Mouse (Mus musculus) MEL (cell line): ENCODE measurements around the gene Camkv. TPM values are rescaled to one million over a fixed set of nuclear protein-coding genes. Genes with fewer than 3 reads are reported as not detected.

Experiments
- DNase-seq: peaks from one replicate; pipeline ENCODE4 v3.0.0; 2011; ENCODE audit warnings: low read depth, low spot score
- H3K27ac ChIP-seq: 2 replicates; pipeline ENCODE4 v1.5.1; 2012; ENCODE audit warnings: low read depth, mild to moderate bottlenecking, control low read depth, low read length, moderate library complexity; ENCODE audit not compliant: control insufficient read depth
- H3K27me3 ChIP-seq, 2 experiments: fragments of 150-350 bp in 1 of 2; sonication (generic) in 1 of 2; 2 replicates each; pipeline ENCODE4 v1.6.1; 2012; ENCODE audit warnings: low read length in 2 of 2, mild to moderate bottlenecking in 2 of 2, improper control_type of control experiment in 1 of 2, moderate library complexity in 1 of 2; ENCODE audit not compliant: insufficient read depth in 2 of 2, control insufficient read depth in 1 of 2
- H3K36me3 ChIP-seq, 2 experiments: 2 replicates each; pipeline ENCODE4 v1.6.1; 2012 to 2014; ENCODE audit warnings: low read length in 2 of 2, improper control_type of control experiment in 1 of 2, inconsistent platforms in 1 of 2, mild to moderate bottlenecking in 1 of 2; ENCODE audit not compliant: insufficient read depth in 2 of 2, control insufficient read depth in 1 of 2
- H3K4me1 ChIP-seq, 2 experiments: fragments of 150-350 bp in 1 of 2; sonication (generic) in 1 of 2; 2 replicates each; pipeline ENCODE4 v1.6.1; 2012; ENCODE audit warnings: low read length in 2 of 2, improper control_type of control experiment in 1 of 2, mild to moderate bottlenecking in 1 of 2; ENCODE audit not compliant: insufficient read depth in 2 of 2, control insufficient read depth in 1 of 2
- H3K4me3 ChIP-seq, 2 experiments: fragments of 150-350 bp in 1 of 2; sonication (generic) in 1 of 2; 2 replicates each; pipeline ENCODE4 v1.5.1; 2012; ENCODE audit warnings: low read depth in 2 of 2, low read length in 2 of 2, mild to moderate bottlenecking in 2 of 2, moderate library complexity in 2 of 2, control low read depth in 1 of 2, improper control_type of control experiment in 1 of 2; ENCODE audit not compliant: control insufficient read depth in 1 of 2, insufficient read depth in 1 of 2
- H3K79me2 ChIP-seq: 2 replicates; pipeline ENCODE4 v1.6.1; 2012; ENCODE audit warnings: mild to moderate bottlenecking, low read length, moderate library complexity; ENCODE audit not compliant: control insufficient read depth, poor library complexity, insufficient read depth
- H3K9ac ChIP-seq: 2 replicates; pipeline ENCODE4 v1.6.1; 2012; ENCODE audit warnings: low read depth, mild to moderate bottlenecking, control low read depth, low read length, moderate library complexity; ENCODE audit not compliant: control insufficient read depth, poor library complexity, severe bottlenecking
- H3K9me3 ChIP-seq: fragments of 150-350 bp; sonication (generic); replicated peaks from 2 replicates; pipeline ENCODE4 v1.6.1; 2012; ENCODE audit warnings: mild to moderate bottlenecking, low read length, improper control_type of control experiment, moderate library complexity; ENCODE audit not compliant: insufficient read depth
- BHLHE40 ChIP-seq: IDR thresholded peaks from 2 replicates; pipeline ENCODE4 v1.6.1; 2012; ENCODE audit warnings: low read depth, mild to moderate bottlenecking, inconsistent platforms, low read length, improper control_type of control experiment, borderline replicate concordance
- CHD1 ChIP-seq: IDR thresholded peaks from 2 replicates; pipeline ENCODE4 v1.6.1; 2012; ENCODE audit warnings: low read depth, mild to moderate bottlenecking, inconsistent platforms, low read length, improper control_type of control experiment
- ELF1 ChIP-seq: IDR thresholded peaks from 2 replicates; pipeline ENCODE4 v1.6.1; 2014; ENCODE audit warnings: low read depth, mild to moderate bottlenecking, inconsistent platforms, low read length, improper control_type of control experiment, moderate library complexity
- ETS1 ChIP-seq: IDR thresholded peaks from 2 replicates; pipeline ENCODE4 v1.6.1; 2012; ENCODE audit warnings: low read depth, mild to moderate bottlenecking, inconsistent platforms, low read length, improper control_type of control experiment, moderate library complexity
- HCFC1 ChIP-seq: IDR thresholded peaks from 2 replicates; pipeline ENCODE4 v1.6.1; 2012; ENCODE audit warnings: low read depth, mild to moderate bottlenecking, inconsistent platforms, low read length, improper control_type of control experiment, moderate library complexity
- JUND ChIP-seq: IDR thresholded peaks from 2 replicates; pipeline ENCODE4 v1.6.1; 2011; ENCODE audit warnings: low read depth, mild to moderate bottlenecking, improper control_type of control experiment, low read length
- KAT2A ChIP-seq: conservative IDR thresholded peaks from 2 replicates; pipeline ENCODE4 v1.6.1; 2012; ENCODE audit warnings: low read depth, low read length, improper control_type of control experiment, inconsistent platforms
- MAFK ChIP-seq: IDR thresholded peaks from 2 replicates; pipeline ENCODE4 v1.6.1; 2011; ENCODE audit warnings: low read depth, mild to moderate bottlenecking, low read length, improper control_type of control experiment, borderline replicate concordance
- MAX ChIP-seq: IDR thresholded peaks from 2 replicates; pipeline ENCODE4 v1.6.1; 2011; ENCODE audit warnings: low read length, improper control_type of control experiment
- MAZ ChIP-seq: IDR thresholded peaks from 2 replicates; pipeline ENCODE4 v1.6.1; 2012; ENCODE audit warnings: low read depth, mild to moderate bottlenecking, inconsistent platforms, low read length, improper control_type of control experiment
- MEF2A ChIP-seq: IDR thresholded peaks from 2 replicates; pipeline ENCODE4 v1.6.1; 2014; ENCODE audit warnings: low read depth, mild to moderate bottlenecking, inconsistent platforms, low read length, improper control_type of control experiment; ENCODE audit not compliant: poor library complexity, insufficient replicate concordance, severe bottlenecking; ENCODE audit errors: extremely low read depth
- MXI1 ChIP-seq: IDR thresholded peaks from 2 replicates; pipeline ENCODE4 v1.6.1; 2011; ENCODE audit warnings: mild to moderate bottlenecking, low read depth, low read length, improper control_type of control experiment
- MYC ChIP-seq: IDR thresholded peaks from 2 replicates; pipeline ENCODE4 v1.6.1; 2011; ENCODE audit warnings: low read depth, mild to moderate bottlenecking, low read length, improper control_type of control experiment, moderate library complexity
- NRF1 ChIP-seq: IDR thresholded peaks from 2 replicates; pipeline ENCODE4 v1.6.1; 2014; ENCODE audit warnings: low read depth, mild to moderate bottlenecking, inconsistent platforms, low read length, improper control_type of control experiment, moderate library complexity; ENCODE audit not compliant: poor library complexity, insufficient read depth, severe bottlenecking
- POLR2A ChIP-seq, 2 experiments: IDR thresholded peaks; 2 replicates each; pipeline ENCODE4 v1.6.1; 2011 to 2012; ENCODE audit warnings: low read length in 2 of 2, mild to moderate bottlenecking in 2 of 2, control low read depth in 1 of 2, improper control_type of control experiment in 1 of 2, low read depth in 1 of 2, moderate library complexity in 1 of 2; ENCODE audit not compliant: control insufficient read depth in 1 of 2, insufficient read depth in 1 of 2, poor library complexity in 1 of 2
- POLR2AphosphoS5 ChIP-seq: IDR thresholded peaks from 2 replicates; pipeline ENCODE4 v1.6.1; 2012; ENCODE audit warnings: low read depth, borderline replicate concordance, mild to moderate bottlenecking, inconsistent platforms, low read length, moderate library complexity, mixed read lengths
- RAD21 ChIP-seq: IDR thresholded peaks from 2 replicates; pipeline ENCODE4 v1.6.1; 2011; ENCODE audit warnings: mild to moderate bottlenecking, low read depth, low read length, improper control_type of control experiment
- SIN3A ChIP-seq: IDR thresholded peaks from 2 replicates; pipeline ENCODE4 v1.6.1; 2012; ENCODE audit warnings: low read length, improper control_type of control experiment, inconsistent platforms
- TAL1 ChIP-seq: IDR thresholded peaks from 2 replicates; pipeline ENCODE4 v1.6.1; 2012; ENCODE audit warnings: mild to moderate bottlenecking, inconsistent platforms, low read length, moderate library complexity, mixed read lengths
- TBP ChIP-seq: IDR thresholded peaks from 2 replicates; pipeline ENCODE4 v1.8.0; 2011; ENCODE audit warnings: low read depth, low read length, improper control_type of control experiment
- ZKSCAN1 ChIP-seq: IDR thresholded peaks from 2 replicates; pipeline ENCODE4 v1.6.1; 2012; ENCODE audit warnings: low read depth, mild to moderate bottlenecking, inconsistent platforms, low read length, improper control_type of control experiment, moderate library complexity
- polyA plus RNA-seq, 2 experiments: library from polyadenylated mRNA; stranded (reverse) in 1 of 2; unstranded in 1 of 2; fragments of >175 nt in 1 of 2; fragments of >200 nt in 1 of 2; gene quantifications; 2 replicates each; pipeline versions ENCODE4 v1.2.1 to v1.2.4; 2012; ENCODE audit warnings: low replicate concordance in 2 of 2, low read depth in 1 of 2; ENCODE audit not compliant: insufficient read length in 2 of 2, insufficient read depth in 1 of 2, missing spikeins in 1 of 2
- total RNA-seq: library from RNA; depleted of rRNA; stranded (reverse); fragments of 300-350 nt; gene quantifications from 2 replicates; pipeline ENCODE4 v1.2.3, GENCODE M21; 2012

The Camkv gene
- total and polyA plus RNA-seq, 3 experiments, result 0.08 to 0.14 TPM; not detected in 1

DNA sequence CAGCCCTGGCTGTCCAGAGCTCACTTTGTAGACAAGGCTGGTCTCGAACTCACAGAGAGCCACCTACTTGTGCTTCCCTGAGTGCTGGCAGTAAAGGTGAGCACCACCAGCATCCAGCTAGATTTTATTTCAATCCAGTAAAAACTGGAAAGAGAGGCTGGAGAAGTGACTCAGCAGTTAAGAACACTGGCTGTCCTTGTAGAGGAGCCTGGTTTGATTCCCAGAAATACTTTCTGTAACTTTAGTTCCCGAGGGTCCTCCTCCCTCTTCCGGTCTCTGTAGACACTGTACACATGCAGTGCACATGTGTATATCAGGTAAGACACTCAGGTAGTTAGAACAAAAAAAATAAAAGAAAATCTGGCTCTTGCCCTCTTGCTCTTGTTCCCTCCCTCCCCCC lies 52.5 kb downstream of the Camkv start:
- peaks cover 21% of the 10 kb centered on the region in 2 experiments for H3K4me1 ChIP-seq

DNA sequence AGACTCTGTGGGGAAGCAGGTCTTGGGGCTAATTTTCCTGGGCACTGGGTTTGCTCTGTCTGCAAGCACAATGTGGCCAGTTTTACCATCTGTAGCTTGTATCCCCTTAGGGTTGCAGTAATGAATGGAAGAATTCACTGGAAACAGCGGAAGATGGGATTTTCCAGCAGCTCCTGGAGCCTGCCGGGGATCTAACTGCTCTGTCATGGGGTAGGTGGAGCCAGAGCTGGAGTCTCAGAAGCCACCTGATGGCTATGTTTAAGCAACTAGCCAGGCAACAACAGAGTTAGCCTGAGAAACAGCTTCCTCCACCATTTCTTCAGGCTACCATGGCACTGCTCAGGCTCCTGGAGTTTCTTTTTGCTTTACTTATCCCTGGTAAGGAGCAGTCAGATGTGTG lies 56.7 kb downstream of the Camkv start, which contains the start of gene Cdhr4:
Cdhr4 (plus strand) TSS at position 301 of the 400 bp plus-strand sequence.
- no peak for DNase-seq
- no peaks in the 10 kb centered on the region for H3K27me3 ChIP-seq
- peaks cover 0 to 8% of the 10 kb centered on the region in 2 experiments; a peak in 2 of 4 replicates for H3K36me3 ChIP-seq
- H3K9me3 ChIP-seq, result no peaks in the 10 kb centered on the region
- peaks cover 5 to 15% of the 10 kb centered on the region in 2 experiments for H3K4me1 ChIP-seq
- TF ChIP-seq MEF2A (no peak), MAFK (no peak), MXI1 (no peak), ELF1 (no peak), SIN3A (no peak), POLR2A (IDR thresholded peaks at IDR 0.05; ENCODE audit: control insufficient read depth in 1 of 2, insufficient read depth in 1 of 2, low read depth in 1 of 2, low read length in 2 of 2, poor library complexity in 1 of 2) (no peak), TBP (no peak), RAD21 (no peak), POLR2AphosphoS5 (no peak), MYC (no peak), JUND (no peak), KAT2A (no peak)
- no peak within 1 kb of the TSS for H3K4me3 ChIP-seq
- H3K27ac ChIP-seq, result no peak within 1 kb of the TSS
- no peak within 1 kb of the TSS for H3K9ac ChIP-seq
- H3K79me2 ChIP-seq, result no peaks in the 10 kb centered on the region

More for the DNA sequence above, 52.5 kb downstream of the Camkv start:
- Histone ChIP-seq H3K9me3 (no peaks in the 10 kb centered on the region), H3K27me3 (no peaks in the 10 kb centered on the region), H3K79me2 (peaks cover 27% of the 10 kb centered on the region), H3K27ac (no peak overlapping the region)
- no peak for DNase-seq
- TF ChIP-seq MXI1 (no peak), KAT2A (no peak), BHLHE40 (no peak), HCFC1 (no peak)
- TF ChIP-seq, all 39 proteins: peak for 0
- Histone ChIP-seq H3K9ac (no peak overlapping the region), H3K36me3 (peaks cover 4 to 17% of the 10 kb centered on the region in 2 experiments), H3K4me3 (no peak overlapping the region)

DNA sequence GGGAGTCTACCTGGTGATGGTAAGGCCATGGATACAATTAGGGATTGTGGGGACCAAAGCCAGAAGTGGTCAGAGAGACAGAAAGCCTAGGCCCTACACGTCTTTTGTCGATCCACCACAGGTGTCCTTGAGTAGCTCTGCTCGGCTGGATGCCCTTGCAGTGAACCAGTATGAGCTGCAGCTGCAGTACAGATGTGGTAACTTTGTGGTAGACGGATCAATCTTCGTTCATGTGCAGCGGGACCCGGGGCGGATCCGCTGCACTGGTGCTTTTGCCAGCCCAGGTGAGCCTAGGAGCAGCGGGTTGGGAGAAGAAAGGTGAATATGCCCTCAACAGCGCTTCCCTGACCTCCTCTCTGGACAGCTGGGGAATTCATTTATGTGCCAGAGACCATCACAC lies 57.5 kb downstream of the Camkv start:
- DNase-seq, result no peak
- no peaks in the 10 kb centered on the region for H3K79me2 ChIP-seq
- peaks cover 5 to 15% of the 10 kb centered on the region in 2 experiments for H3K4me1 ChIP-seq

More for the DNA sequence above, 57.5 kb downstream of the Camkv start:
- H3K9ac ChIP-seq, result no peak overlapping the region
- peaks cover 0 to 8% of the 10 kb centered on the region in 2 experiments; a peak in 2 of 4 replicates for H3K36me3 ChIP-seq
- H3K27ac ChIP-seq, result no peak overlapping the region
- no peaks in the 10 kb centered on the region for H3K9me3 ChIP-seq
- no peak for TF ChIP-seq MAX
- no peak for TF ChIP-seq MAFK
- TF ChIP-seq ETS1, result no peak
- no peak for TF ChIP-seq TAL1
- TF ChIP-seq NRF1, result no peak
- no peak for TF ChIP-seq MXI1
- no peak for TF ChIP-seq ELF1
- no peak for TF ChIP-seq ZKSCAN1
- no peak for TF ChIP-seq HCFC1
- TF ChIP-seq MYC, result no peak
- no peak for TF ChIP-seq MEF2A
- no peak for TF ChIP-seq CHD1
- TF ChIP-seq POLR2AphosphoS5, result no peak
- no peak for TF ChIP-seq MAZ
- no peak overlapping the region for H3K4me3 ChIP-seq
- H3K27me3 ChIP-seq, result no peaks in the 10 kb centered on the region
